Mouse (Mus musculus): ENCODE results near the gene Kmt2c.

Kmt2c gene

GRCm38 (mm10) chr5:25498346-25498820 lies at the start of gene Kmt2c:
Gene Kmt2c, minus strand, starts transcription at chr5:25498783.
- DNase-seq = peak; percentile 65 to 73

GRCm38 (mm10) chr5:25546912-25547311 lies 48.3 kb upstream of the Kmt2c start:
- no peak for DNase-seq

- no peak for DNase-seq
Measured at GRCm38 (mm10) chr5:25544566-25544965, 46.0 kb upstream of the Kmt2c start.

GRCm38 (mm10) chr5:25544061-25544460 lies 45.5 kb upstream of the Kmt2c start:
- no peak for DNase-seq

GRCm38 (mm10) chr5:25541661-25542060 lies 43.1 kb upstream of the Kmt2c start:
- DNase-seq = no peak

GRCm38 (mm10) chr5:25540921-25541320 lies 42.3 kb upstream of the Kmt2c start:
- no peak for DNase-seq

DNA sequence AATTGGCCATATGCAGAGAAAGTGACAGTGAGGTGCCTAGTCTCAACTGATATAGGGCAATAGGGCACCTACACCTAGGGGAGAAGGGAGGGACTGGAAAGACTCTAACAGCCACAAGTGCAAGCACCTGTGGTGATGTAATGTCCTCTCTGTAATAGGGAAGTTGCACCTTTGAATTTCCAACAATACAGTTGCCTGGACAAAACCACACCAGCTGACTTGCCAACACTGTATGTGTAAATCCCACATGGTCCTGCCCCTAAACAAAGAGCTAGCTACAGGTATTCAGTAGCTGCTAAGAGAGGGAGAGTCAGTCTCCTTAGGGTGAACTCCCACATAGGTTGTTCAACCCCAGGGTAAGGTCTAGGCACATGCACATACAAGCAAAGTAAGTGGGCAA lies 41.8 kb upstream of the Kmt2c start:
- no peak for DNase-seq

DNA sequence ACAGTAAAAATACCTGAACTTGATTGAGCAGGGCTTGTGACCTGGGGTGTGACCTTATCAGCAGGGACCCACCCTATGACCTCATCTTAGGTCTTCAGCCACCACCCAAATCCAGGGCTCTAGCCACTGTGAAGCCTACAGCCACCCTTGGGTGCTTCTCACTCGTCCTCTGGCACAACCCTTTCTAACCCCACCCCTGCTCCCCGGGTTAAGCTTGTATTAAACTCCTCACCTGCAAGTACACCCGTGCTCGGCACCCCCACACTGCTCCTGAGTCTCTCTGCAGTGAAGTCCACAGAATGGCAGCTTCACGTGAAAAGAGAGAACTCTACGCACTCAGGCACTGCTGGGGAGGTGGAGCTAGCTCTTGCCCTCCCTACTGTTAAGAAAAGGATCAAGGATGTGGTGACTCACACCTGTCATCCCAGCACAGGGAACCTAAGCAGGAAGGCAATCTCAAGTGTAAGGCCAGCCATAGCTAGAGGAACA lies 38.4 kb upstream of the Kmt2c start:
- no peak for DNase-seq

DNA sequence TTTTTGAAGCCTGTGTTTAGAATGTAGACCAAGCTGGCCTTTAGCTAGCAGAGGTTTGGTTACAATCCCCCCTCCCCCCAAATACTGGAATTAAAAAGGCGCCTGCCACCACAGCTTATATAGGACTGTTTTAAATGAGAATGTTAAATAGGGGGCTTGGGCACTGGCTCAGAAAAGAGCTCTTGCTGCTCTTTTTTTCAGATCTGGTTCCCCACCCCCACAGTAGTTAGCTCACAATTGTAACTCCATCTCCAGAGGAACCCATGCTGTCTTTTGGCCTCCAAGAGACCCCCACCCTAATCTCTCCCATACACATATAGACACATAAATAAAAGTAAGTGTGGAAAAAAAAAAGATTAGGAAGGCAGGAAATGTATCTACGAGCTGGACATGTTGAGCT lies 37.9 kb upstream of the Kmt2c start:
- DNase-seq = no peak

DNA sequence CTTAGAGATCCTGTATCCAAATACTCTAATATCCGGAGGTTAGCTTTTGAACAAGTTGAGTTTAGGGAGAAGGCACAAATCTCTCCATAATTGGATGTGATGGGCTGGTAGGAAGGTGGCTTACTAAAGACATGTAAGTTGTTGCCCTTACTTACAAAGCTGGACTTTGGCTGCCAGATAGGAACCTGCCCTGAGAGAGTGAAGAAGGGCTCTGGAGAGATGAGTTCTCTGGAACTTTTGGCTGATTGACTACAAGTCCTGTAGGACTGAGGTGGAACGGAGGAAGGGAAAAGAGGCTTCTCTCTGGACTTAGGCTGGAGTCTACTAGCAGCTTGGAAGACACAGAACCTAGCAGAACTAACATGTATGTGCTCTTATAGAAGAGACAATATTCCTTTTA lies 37.0 kb upstream of the Kmt2c start:
- no peak for DNase-seq

GRCm38 (mm10) chr5:25533298-25533697 lies 34.7 kb upstream of the Kmt2c start:
- DNase-seq = no peak

GRCm38 (mm10) chr5:25532256-25533147 lies 33.9 kb upstream of the Kmt2c start:
- no peak for DNase-seq

GRCm38 (mm10) chr5:25530629-25531028 lies 32.0 kb upstream of the Kmt2c start:
- no peak for DNase-seq

DNA sequence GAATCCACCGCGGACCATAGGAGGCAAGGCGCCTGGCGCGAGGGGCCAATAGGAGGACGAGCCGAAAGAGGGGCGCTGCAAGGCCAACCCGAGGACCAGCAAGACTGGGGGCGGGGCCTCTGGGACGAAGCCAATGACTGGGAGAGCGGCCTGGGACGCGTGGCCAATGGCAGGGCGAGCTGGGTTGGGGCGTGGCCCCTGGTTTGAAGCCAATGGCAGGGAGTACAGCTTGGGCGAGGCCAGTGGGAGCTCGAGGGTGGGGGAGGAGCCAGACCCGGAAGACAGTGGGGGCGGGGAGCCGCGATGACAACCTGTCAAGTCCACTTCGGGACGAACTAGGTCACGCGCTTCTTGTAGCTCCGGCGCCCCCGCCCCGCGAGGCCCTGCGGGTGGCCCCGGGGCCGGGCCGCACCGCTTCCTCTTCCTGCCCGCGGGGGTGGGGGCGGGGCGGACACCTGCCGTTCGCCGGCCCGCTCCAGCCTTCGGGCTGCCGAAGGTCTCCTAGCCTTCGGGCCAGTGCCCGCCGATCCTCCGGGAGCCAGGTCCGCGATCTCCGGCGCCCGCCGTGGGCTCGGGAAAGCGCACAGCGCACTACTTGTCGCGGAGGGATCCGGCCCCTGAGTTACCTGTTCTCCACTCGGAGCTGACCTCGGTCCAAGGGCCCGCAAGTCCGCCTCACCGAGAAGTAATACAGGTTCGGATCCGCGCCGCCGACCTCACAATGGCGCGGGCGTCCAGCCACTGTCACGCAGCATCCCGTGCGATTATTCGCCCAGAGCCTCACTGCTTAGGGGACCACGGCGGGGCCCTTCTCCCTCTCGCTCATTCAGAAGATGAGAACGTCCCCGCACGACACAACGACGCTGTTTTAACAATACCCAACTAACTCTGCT lies 31.2 kb upstream of the Kmt2c start:
- peak; percentile 100 for DNase-seq

- no peak for DNase-seq
Measured at GRCm38 (mm10) chr5:25528851-25529528, 30.4 kb upstream of the Kmt2c start.

- no peak for DNase-seq
Measured at GRCm38 (mm10) chr5:25527971-25528370, 29.4 kb upstream of the Kmt2c start.

DNA sequence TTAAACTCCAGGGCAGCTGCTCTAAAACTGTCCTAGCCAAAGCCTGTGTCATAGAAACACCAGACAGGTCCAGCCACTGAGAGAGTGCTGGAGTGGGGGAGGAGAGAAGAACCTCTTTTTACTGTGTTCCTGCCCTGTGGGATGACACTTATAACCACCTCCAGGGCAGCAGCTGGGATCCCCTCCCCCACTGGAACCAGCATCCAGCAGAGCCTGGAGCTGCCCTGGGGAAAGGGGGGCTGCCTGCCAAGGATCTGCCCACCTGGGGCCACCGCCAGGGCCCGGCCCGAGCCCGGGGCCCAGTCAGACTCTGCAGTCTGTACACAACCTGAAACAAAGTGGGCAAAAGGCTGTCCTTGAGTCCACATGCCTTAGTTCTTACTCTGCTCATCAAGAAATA lies 28.3 kb upstream of the Kmt2c start:
- DNase-seq = no peak

- no peak for DNase-seq
Measured at GRCm38 (mm10) chr5:25526116-25526515, 27.5 kb upstream of the Kmt2c start.

- DNase-seq = no peak
Measured at GRCm38 (mm10) chr5:25521461-25521860, 22.9 kb upstream of the Kmt2c start.

DNA sequence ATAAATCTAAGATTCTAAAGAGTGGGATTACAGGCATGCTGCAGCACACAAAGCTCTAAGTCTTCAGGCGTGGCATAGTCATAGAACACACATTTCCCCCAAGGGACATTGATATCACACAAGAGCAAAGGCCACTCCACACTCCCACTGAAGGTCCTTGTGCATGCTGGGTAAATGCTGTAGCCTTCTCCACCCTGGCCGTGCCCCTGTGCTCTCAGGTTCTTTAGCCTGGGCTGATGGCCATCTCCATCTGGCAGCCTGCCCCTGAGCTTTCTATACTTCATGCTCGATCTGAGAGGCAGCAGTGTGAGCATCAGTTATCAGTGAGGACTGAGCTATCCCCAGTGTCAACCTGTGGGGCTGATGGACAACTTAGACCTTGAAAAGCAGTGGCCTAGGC lies 21.2 kb upstream of the Kmt2c start:
- DNase-seq = no peak

DNA sequence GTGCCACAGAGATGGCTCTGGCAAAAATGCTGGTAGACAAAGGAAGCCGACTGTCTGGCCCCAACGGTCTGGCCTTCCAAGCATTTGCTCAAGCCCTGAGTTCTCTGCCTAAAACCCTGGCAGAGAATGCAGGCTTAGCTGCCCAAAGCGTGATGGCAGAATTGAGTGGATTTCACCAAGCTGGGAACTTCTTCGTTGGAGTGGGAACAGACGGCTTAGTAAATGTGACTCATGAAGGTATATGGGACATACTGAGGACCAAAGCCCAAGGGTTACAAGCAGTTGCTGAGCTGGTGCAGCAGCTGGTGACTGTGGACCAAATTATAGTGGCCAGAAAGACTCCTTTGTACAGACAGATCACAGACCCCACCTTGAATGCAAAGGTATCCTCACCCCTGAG lies 19.0 kb upstream of the Kmt2c start:
- no peak for DNase-seq

DNA sequence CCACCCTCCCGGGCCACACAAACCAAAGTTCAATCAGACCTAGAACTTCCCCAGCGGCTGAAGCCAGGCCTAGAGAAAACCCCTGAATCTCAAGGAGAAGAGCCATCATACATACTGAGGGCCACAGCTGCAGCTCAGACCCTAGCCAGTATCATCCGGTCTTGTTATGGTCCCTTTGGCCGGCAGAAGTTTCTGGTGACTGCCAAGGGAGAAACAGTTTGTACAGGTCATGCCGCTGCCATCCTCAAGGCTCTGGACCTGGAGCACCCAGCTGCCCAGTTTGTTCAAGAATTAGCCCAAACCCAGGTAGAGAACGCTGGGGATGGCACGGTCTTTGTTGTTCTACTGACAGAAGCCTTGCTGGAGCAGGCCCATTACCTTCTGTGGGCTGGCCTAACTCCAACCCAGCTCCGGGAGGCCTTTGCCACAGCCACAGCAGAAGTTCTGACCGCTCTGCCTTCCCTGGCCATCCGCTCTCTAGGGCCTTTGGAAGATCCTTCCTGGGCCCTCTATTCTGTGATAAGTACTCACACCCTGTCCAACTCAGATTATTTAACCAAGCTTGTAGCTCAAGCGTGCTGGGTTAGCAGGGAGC lies 17.8 kb upstream of the Kmt2c start:
- no peak for DNase-seq

DNA sequence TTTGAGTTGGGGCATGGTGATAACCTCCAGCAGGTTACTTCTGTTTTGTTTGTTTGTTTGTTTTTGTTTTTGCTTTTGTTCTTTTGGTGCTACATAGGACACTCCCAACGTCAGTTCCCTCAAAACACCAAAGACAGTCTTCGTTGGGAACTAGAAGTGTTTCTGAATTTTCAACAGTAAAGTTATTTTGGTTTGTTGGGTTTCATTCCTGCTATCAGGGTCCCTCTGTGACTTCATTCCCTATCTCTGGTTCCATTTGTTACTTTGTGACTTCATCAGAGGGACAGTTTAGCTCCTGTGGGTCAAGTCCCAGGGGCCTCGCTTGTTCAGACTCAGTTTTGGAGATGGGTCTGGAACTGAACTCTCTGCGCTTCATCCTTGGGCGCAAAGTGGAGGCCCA lies 17.2 kb upstream of the Kmt2c start, which contains the start of gene Cct8l1:
Gene Cct8l1, plus strand, starts transcription at position 301 of the 400 bp plus-strand sequence.
- no peak for DNase-seq

Measured in kidney, adult 8-10 months (tissue).